Mouse (Mus musculus) kidney, adult 2 months (tissue): ENCODE results near the gene Fermt2. TPM values are rescaled to one million over a fixed set of nuclear protein-coding genes. Genes with fewer than 3 reads are reported as not detected.

Experiments used
- DNase-seq: peaks from one replicate; pipeline ENCODE4 v3.0.0; 2021
- H3K27ac ChIP-seq: fragments of 200-500 bp; 2 replicates; pipeline ENCODE4 v1.5.1; 2012; ENCODE audit warnings: low read depth, low read length, control low read depth, inconsistent platforms; ENCODE audit not compliant: insufficient read depth
- H3K27me3 ChIP-seq: fragments of 200-500 bp; replicated peaks from 2 replicates; pipeline ENCODE4 v1.6.1; 2012; ENCODE audit warnings: mild to moderate bottlenecking, moderate library complexity, low read length, inconsistent platforms; ENCODE audit not compliant: control insufficient read depth, insufficient read depth
- H3K36me3 ChIP-seq: fragments of 200-500 bp; 2 replicates; pipeline ENCODE4 v1.6.1; 2012; ENCODE audit warnings: mild to moderate bottlenecking, moderate library complexity, low read length, inconsistent platforms; ENCODE audit not compliant: control insufficient read depth, insufficient read depth
- H3K4me1 ChIP-seq: fragments of 200-500 bp; 2 replicates; pipeline ENCODE4 v1.6.1; 2011; ENCODE audit warnings: low read length; ENCODE audit not compliant: control insufficient read depth, insufficient read depth
- H3K4me3 ChIP-seq: fragments of 200-500 bp; 2 replicates; pipeline ENCODE4 v1.5.1; 2011; ENCODE audit warnings: mild to moderate bottlenecking, low read depth, low read length, control low read depth; ENCODE audit not compliant: insufficient read depth
- CTCF ChIP-seq: fragments of 200-500 bp; conservative IDR thresholded peaks from 2 replicates; pipeline ENCODE4 v1.5.1; 2011; ENCODE audit warnings: low read depth, mild to moderate bottlenecking, control low read depth, low read length, moderate library complexity, mixed read lengths; ENCODE audit not compliant: insufficient read depth, insufficient read length
- POLR2A ChIP-seq: fragments of 200-500 bp; IDR thresholded peaks from one replicate; pipeline ENCODE4 v1.6.1; 2011; ENCODE audit warnings: low read depth, low read length, control low read depth
- WGBS: fragments of 180-500 bp; shearing (Covaris S2); methylation state at CpG from one replicate; pipeline ENCODE4 v1.1.7; 2018; 5-methylcytosine and 5-hydroxymethylcytosine counted together
- polyA plus RNA-seq: library from polyadenylated mRNA; depleted of rRNA; stranded (reverse); fragments of >200 nt; gene quantifications from 2 replicates; pipeline ENCODE4 v1.2.3, GENCODE M21; 2012

Gene Fermt2
- polyA plus RNA-seq, 1 experiment = 47.2 TPM

DNA sequence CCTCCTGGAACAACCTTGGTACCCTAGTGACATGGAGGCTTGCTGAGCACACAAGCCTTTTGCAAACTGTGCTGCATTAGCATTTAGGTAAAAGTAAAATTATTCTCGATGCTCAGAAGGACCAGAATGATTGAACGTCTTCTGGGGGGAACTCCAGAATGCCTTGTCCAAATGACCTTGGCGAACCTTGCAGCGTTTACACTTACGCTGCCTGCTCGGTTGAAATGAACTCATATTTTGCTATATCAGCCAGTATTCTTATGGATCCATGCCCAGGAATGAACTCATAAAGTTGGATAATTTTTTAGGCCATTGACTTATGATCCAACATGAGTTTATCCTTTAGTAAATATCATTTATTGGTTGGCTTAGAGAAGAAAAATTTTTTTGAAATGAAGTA is 24.4 kb upstream of the Fermt2 start:
- no peaks in the 10 kb centered on the region for H3K36me3 ChIP-seq
- H3K4me1 ChIP-seq = peaks cover 13% of the 10 kb centered on the region
- H3K27me3 ChIP-seq = no peaks in the 10 kb centered on the region
- no peak overlapping the region for H3K4me3 ChIP-seq
- 73% methylated on average over 6 of the region's 6 CpGs for WGBS
- TF ChIP-seq POLR2A = no peak
- TF ChIP-seq CTCF = no peak
- no peak for DNase-seq
- H3K27ac ChIP-seq = no peak overlapping the region

- Histone ChIP-seq H3K27ac (no peak overlapping the region), H3K4me3 (no peak overlapping the region), H3K4me1 (peaks cover 15% of the 10 kb centered on the region), H3K36me3 (no peaks in the 10 kb centered on the region), H3K27me3 (no peaks in the 10 kb centered on the region)
- 43% methylated on average over 2 of the region's 2 CpGs for WGBS
- DNase-seq = peak; percentile 70
- no peak for TF ChIP-seq CTCF
- TF ChIP-seq POLR2A = no peak
Observed at GRCm38 (mm10) chr14:45553854-45554253, 23.9 kb upstream of the Fermt2 start.

DNA sequence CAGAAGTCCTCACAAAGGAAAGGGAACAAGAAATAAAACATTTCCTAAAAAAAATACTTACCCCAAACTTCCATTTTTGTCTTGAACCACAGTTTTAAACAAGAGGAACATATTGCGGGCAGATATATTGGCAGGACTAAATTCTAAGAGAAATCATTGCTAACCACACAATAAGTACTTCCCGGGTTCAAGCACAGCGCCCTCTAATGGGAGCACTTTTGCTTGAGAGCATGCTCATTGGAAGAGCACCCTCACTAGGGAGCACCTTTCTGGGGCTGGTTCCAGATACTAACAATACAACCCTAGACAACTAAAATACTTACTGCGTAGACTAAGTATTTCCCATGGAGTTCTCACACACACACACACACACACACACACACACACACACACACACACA is 22.5 kb upstream of the Fermt2 start:
- no peak for DNase-seq
- 88% methylated on average over 4 of the region's 4 CpGs for WGBS
- no peaks in the 10 kb centered on the region for H3K36me3 ChIP-seq
- peaks cover 15% of the 10 kb centered on the region for H3K4me1 ChIP-seq
- no peaks in the 10 kb centered on the region for H3K27me3 ChIP-seq
- TF ChIP-seq POLR2A (no peak), CTCF (no peak)
- no peak overlapping the region for H3K27ac ChIP-seq
- H3K4me3 ChIP-seq = no peak overlapping the region

GRCm38 (mm10) chr14:45551121-45551768 is 21.3 kb upstream of the Fermt2 start:
- H3K4me1 ChIP-seq = peaks cover 15% of the 10 kb centered on the region
- H3K4me3 ChIP-seq = no peak overlapping the region
- WGBS = 75% methylated on average over 17 of the region's 17 CpGs
- no peak overlapping the region for H3K27ac ChIP-seq
- DNase-seq = no peak
- no peaks in the 10 kb centered on the region for H3K36me3 ChIP-seq
- H3K27me3 ChIP-seq = no peaks in the 10 kb centered on the region
- TF ChIP-seq CTCF (peak; percentile 38), POLR2A (no peak)

DNA sequence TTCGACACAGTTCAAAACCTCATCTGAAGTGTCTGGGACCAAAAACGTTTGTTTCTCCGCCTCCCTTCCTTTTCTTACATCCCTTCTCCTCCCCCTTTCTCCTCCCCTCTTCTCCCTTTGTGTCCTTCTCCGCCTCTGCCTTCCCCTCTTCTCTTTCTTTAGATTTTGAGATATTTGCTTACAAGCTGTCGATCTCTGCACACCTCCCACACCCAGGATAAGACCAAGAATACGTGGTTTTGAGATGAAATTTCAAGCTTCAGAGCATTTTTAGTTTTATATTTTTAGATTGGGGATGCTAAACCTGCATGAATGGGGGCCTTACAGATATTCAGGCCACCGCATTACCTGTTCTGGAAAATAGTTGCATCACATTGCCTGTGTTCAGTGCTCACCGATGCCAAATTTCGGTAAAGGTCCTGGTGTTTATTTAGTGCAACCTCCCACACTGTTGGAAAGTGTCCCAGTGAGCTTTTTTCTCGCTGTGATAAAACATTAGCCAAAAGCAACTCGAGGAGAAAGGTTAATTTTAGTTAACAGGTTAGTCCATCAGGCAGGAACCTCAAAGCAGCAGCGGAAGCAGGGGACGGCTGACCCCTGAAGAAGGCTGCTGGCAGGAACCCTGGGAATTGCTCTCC is 20.2 kb upstream of the Fermt2 start:
- Histone ChIP-seq H3K27ac (peak overlapping the region; percentile 95), H3K4me1 (peaks cover 15% of the 10 kb centered on the region), H3K36me3 (no peaks in the 10 kb centered on the region), H3K4me3 (no peak overlapping the region), H3K27me3 (no peaks in the 10 kb centered on the region)
- TF ChIP-seq CTCF = no peak
- no peak for TF ChIP-seq POLR2A
- 33% methylated on average over 13 of the region's 13 CpGs for WGBS
- DNase-seq = peak; percentile 95

- Histone ChIP-seq H3K27ac (no peak overlapping the region), H3K36me3 (no peaks in the 10 kb centered on the region), H3K4me1 (peaks cover 20% of the 10 kb centered on the region), H3K27me3 (no peaks in the 10 kb centered on the region), H3K4me3 (no peak overlapping the region)
- no peak for DNase-seq
- TF ChIP-seq CTCF = peak; percentile 57
- no peak for TF ChIP-seq POLR2A
- WGBS = 87% methylated on average over 3 of the region's 3 CpGs
Observed at GRCm38 (mm10) chr14:45548118-45548517, 18.2 kb upstream of the Fermt2 start.

GRCm38 (mm10) chr14:45544905-45545304 is 15.0 kb upstream of the Fermt2 start:
- TF ChIP-seq POLR2A = no peak
- H3K27ac ChIP-seq = no peak overlapping the region

More at GRCm38 (mm10) chr14:45544905-45545304, 15.0 kb upstream of the Fermt2 start:
- Histone ChIP-seq H3K4me1 (peaks cover 11% of the 10 kb centered on the region), H3K36me3 (no peaks in the 10 kb centered on the region), H3K4me3 (no peak overlapping the region), H3K27me3 (no peaks in the 10 kb centered on the region)
- DNase-seq = peak; percentile 60
- 48% methylated on average over 7 of the region's 7 CpGs for WGBS
